Mouse (Mus musculus): ENCODE measurements at regions not wholly inside any gene's neighbourhood (a gene's known extent, or its start where the extent isn't known, plus 50 kb on each side); places are given as distances from the start of the nearest gene placed in this dataset.
"Not testable (repeated sequence)": the region's sequence is repeated elsewhere in the genome, so short reads cannot be mapped to it uniquely, and the experiment has no call there.

DNA sequence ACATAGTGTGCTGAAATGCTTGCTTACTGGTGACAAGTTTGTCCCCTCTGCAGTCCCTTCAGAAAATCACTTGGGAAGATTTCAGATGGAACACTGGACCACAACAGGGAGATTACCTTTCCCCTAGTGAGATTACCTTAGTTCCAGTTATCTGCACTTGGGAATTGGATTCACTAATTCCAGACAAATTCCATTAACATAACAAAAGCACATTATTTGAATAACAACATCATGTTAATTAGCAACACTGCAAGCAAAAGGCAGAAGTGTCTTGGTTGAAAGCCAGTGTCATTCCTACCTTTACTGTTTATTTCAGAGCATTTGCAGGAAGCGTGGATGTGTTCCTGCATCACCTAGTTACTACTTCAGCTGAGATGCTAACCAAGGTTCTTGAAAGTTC is 355.6 kb downstream of the Impad1 start:
- no peaks in the 10 kb centered on the region for H3K27me3 ChIP-seq (ENCODE audit: control insufficient read depth, insufficient read depth, low read depth, low read length)
- 43% methylated on average over 1 of the region's 1 CpGs for WGBS (ENCODE audit: insufficient replicate concordance)
- no peak overlapping the region for H3K27ac ChIP-seq (ENCODE audit: low read length)
- no peaks in the 10 kb centered on the region for H3K36me3 ChIP-seq (ENCODE audit: control insufficient read depth, insufficient read depth)
- no peak overlapping the region for H3K4me3 ChIP-seq (ENCODE audit: low read depth, low read length)
- no peak for ATAC-seq (ENCODE audit: low read depth)
- H3K9me3 ChIP-seq (replicated peaks; ENCODE audit: control insufficient read depth, low read length), result no peaks in the 10 kb centered on the region
- no peaks in the 10 kb centered on the region for H3K4me1 ChIP-seq (ENCODE audit: control insufficient read depth, low read depth, low read length)
- H3K4me2 ChIP-seq (ENCODE audit: low read depth, low read length), result no peak overlapping the region
- no peak overlapping the region for H3K9ac ChIP-seq (ENCODE audit: low read depth, low read length)

DNA sequence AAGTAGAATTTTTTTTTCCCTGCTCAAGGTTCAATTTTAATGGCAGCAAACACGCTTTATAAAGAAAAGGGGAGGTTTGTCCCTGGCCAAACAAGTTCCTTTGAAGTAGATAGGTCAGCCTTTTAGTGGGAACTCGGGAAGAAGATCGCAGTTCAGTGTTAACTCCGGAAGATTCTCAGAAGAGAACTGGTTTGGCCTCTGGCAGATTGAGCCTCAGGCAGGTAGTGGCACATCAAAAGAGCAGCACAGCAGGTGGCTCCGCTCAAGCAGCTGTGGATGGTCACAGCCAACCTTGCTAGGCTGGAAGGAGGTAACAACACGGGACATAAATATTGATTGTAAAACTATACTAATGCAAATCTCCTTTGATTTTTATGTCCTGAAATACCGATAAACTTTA is 347.2 kb upstream of the Sdr16c6 start:
- H3K27me3 ChIP-seq (ENCODE audit: control insufficient read depth, insufficient read depth, low read depth, low read length); H3K9me3 ChIP-seq (replicated peaks; ENCODE audit: control insufficient read depth, low read length); H3K27ac ChIP-seq (ENCODE audit: low read length); ATAC-seq (ENCODE audit: low read depth); H3K4me2 ChIP-seq (ENCODE audit: low read depth, low read length); H3K9ac ChIP-seq (ENCODE audit: low read depth, low read length); H3K36me3 ChIP-seq (ENCODE audit: control insufficient read depth, insufficient read depth); H3K4me3 ChIP-seq (ENCODE audit: low read depth, low read length); H3K4me1 ChIP-seq (ENCODE audit: control insufficient read depth, low read depth, low read length): not testable (repeated sequence)
- WGBS (ENCODE audit: insufficient replicate concordance), result 34% methylated on average over 7 of the region's 7 CpGs

DNA sequence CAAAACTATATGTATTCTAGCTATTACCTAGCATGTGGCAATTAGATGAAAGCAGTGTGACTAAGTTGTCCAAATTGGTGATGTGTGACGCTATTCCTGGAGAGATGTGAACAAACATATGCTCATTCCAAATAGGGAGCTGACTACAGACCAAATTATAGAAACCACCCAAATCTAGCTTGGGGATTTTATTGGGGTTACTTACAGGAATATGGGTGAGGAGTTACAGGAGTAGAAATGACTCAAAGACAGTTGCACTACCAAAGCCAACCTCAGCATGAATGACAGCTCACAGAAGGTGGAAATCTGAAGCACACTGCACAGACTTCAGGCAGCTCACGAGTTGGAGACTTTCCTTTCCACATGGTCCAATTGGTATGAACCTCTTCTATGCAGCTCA is 326.5 kb upstream of the Sdr16c6 start:
- no peak overlapping the region for H3K27ac ChIP-seq (ENCODE audit: low read length)
- H3K9me3 ChIP-seq (replicated peaks; ENCODE audit: control insufficient read depth, low read length), result no peaks in the 10 kb centered on the region
- no peaks in the 10 kb centered on the region for H3K27me3 ChIP-seq (ENCODE audit: control insufficient read depth, insufficient read depth, low read depth, low read length)
- H3K4me3 ChIP-seq (ENCODE audit: low read depth, low read length), result no peak overlapping the region
- H3K4me1 ChIP-seq (ENCODE audit: control insufficient read depth, low read depth, low read length), result no peaks in the 10 kb centered on the region
- H3K36me3 ChIP-seq (ENCODE audit: control insufficient read depth, insufficient read depth), result no peaks in the 10 kb centered on the region
- ATAC-seq (ENCODE audit: low read depth), result no peak
- WGBS (ENCODE audit: insufficient replicate concordance), result 50% methylated on average over 2 of the region's 2 CpGs
- H3K9ac ChIP-seq (ENCODE audit: low read depth, low read length), result no peak overlapping the region
- no peak overlapping the region for H3K4me2 ChIP-seq (ENCODE audit: low read depth, low read length)

DNA sequence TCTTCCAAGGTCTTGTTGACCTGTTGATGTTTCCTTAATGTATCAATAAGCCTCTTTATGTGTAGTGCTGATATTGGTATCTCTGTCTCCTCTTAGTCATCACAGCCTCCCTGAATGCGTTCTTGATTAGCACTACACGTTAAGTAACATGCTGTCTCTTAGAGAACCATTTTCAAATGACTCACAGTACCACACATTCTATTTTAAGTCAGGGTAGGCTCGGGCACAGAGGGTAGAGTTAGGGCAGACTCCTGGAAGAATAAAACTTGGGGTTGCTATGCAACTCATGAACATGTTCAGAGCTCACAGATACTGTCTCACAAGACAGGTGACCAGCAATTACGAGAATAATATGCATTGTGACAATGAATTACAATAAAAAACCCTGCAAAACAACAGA is 320.1 kb upstream of the Sdr16c6 start:
- H3K9ac ChIP-seq (ENCODE audit: low read depth, low read length), result no peak overlapping the region
- 44% methylated on average over 4 of the region's 4 CpGs for WGBS (ENCODE audit: insufficient replicate concordance)
- H3K4me1 ChIP-seq (ENCODE audit: control insufficient read depth, low read depth, low read length), result no peaks in the 10 kb centered on the region
- no peaks in the 10 kb centered on the region for H3K36me3 ChIP-seq (ENCODE audit: control insufficient read depth, insufficient read depth)
- ATAC-seq (ENCODE audit: low read depth), result no peak
- no peaks in the 10 kb centered on the region for H3K9me3 ChIP-seq (replicated peaks; ENCODE audit: control insufficient read depth, low read length)
- no peaks in the 10 kb centered on the region for H3K27me3 ChIP-seq (ENCODE audit: control insufficient read depth, insufficient read depth, low read depth, low read length)
- no peak overlapping the region for H3K4me3 ChIP-seq (ENCODE audit: low read depth, low read length)
- H3K27ac ChIP-seq (ENCODE audit: low read length), result no peak overlapping the region
- H3K4me2 ChIP-seq (ENCODE audit: low read depth, low read length), result no peak overlapping the region

DNA sequence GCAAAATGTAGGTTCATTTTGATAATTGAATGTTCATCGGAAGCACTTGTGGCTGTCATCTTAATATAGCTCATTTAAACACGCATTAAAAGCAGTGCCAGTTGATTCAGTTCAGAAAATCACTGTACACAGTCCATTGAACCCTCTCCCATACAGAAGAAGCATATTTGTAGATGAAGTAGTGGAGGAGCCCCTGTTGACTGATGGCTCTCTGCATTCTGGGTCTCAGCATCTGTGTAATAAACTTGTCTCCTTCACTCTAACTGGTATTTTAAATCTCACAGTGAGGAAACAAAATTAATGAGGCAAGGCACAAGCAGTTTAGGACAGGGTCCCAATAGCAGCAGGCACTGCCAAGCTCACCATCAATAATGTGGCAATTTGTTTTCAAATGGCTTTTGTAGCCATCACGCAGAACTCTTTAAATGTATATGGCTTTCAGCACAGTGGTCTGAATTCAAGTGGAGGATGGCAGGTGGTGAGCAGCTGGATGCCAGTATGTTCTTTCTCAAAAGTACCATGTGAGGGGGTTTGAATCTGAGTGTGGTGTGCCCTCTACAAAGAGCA is 302.8 kb upstream of the Sdr16c6 start:
- no peak for ATAC-seq (ENCODE audit: low read depth)
- Histone ChIP-seq H3K4me3 (ENCODE audit: low read depth, low read length) (no peak overlapping the region), H3K9ac (ENCODE audit: low read depth, low read length) (no peak overlapping the region), H3K27me3 (ENCODE audit: control insufficient read depth, insufficient read depth, low read depth, low read length) (no peaks in the 10 kb centered on the region), H3K36me3 (ENCODE audit: control insufficient read depth, insufficient read depth) (no peaks in the 10 kb centered on the region), H3K9me3 (replicated peaks; ENCODE audit: control insufficient read depth, low read length) (no peaks in the 10 kb centered on the region), H3K4me2 (ENCODE audit: low read depth, low read length) (no peak overlapping the region), H3K27ac (ENCODE audit: low read length) (no peak overlapping the region), H3K4me1 (ENCODE audit: control insufficient read depth, low read depth, low read length) (no peaks in the 10 kb centered on the region)
- 60% methylated on average over 3 of the region's 3 CpGs for WGBS (ENCODE audit: insufficient replicate concordance)

DNA sequence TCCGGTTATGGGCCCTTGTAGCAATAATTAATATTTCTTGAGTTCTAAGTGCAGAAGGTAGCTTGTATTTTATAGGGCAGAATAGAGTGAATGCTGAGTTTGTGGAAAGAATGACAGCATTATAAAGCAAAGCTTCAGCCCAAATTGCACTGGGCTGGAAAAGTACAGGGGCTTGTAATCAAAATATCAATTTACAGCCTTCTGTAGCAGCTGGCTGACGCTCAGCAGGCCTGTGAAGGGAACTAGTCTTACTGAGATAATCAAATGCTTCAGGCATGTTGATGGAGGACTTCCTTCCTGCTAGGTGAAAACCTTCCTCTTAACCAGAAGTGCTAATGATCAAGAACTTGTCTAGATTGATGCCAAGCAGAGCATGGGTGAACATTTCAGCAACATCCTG is 257.9 kb upstream of the Sdr16c6 start:
- ATAC-seq (ENCODE audit: low read depth), result no peak
- no peaks in the 10 kb centered on the region for H3K27me3 ChIP-seq (ENCODE audit: control insufficient read depth, insufficient read depth, low read depth, low read length)
- no peak overlapping the region for H3K4me3 ChIP-seq (ENCODE audit: low read depth, low read length)
- 44% methylated on average over 2 of the region's 2 CpGs for WGBS (ENCODE audit: insufficient replicate concordance)
- H3K4me1 ChIP-seq (ENCODE audit: control insufficient read depth, low read depth, low read length), result no peaks in the 10 kb centered on the region
- no peaks in the 10 kb centered on the region for H3K9me3 ChIP-seq (replicated peaks; ENCODE audit: control insufficient read depth, low read length)
- H3K9ac ChIP-seq (ENCODE audit: low read depth, low read length), result no peak overlapping the region
- no peak overlapping the region for H3K4me2 ChIP-seq (ENCODE audit: low read depth, low read length)
- no peak overlapping the region for H3K27ac ChIP-seq (ENCODE audit: low read length)
- no peaks in the 10 kb centered on the region for H3K36me3 ChIP-seq (ENCODE audit: control insufficient read depth, insufficient read depth)

DNA sequence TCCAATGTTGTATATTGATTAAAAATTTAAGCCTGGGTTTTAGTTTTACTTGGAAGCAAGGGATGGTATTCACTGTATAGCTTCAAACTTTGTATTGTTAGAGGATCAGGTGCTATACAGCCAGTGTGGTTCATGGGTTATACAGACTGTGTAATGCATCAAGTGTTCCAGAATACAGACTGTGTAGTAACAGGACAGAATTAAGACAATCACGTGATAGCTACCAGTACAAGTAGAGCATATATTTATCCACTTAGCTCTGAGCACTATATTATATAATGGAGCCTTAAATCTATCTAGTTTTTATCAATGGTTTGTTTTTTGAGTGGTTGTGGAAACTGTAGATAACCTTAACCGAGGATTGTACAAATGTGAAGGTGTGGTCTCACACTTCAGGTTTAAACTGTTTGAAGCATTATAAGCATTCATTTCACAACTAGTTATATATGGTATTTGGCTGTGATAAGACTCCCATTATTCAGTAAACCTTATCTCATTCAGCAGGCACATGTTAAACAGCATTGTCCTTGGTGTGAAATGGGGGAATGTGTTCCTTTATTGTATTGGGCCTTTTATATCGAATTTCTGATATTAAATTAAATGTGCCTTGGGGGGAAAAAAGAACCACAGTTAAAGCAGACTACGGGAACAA is 256.3 kb upstream of the Sdr16c6 start:
- no peak overlapping the region for H3K9ac ChIP-seq (ENCODE audit: low read depth, low read length)
- no peaks in the 10 kb centered on the region for H3K27me3 ChIP-seq (ENCODE audit: control insufficient read depth, insufficient read depth, low read depth, low read length)
- no peaks in the 10 kb centered on the region for H3K36me3 ChIP-seq (ENCODE audit: control insufficient read depth, insufficient read depth)
- H3K4me1 ChIP-seq (ENCODE audit: control insufficient read depth, low read depth, low read length), result no peaks in the 10 kb centered on the region
- H3K9me3 ChIP-seq (replicated peaks; ENCODE audit: control insufficient read depth, low read length), result no peaks in the 10 kb centered on the region
- no peak overlapping the region for H3K4me3 ChIP-seq (ENCODE audit: low read depth, low read length)
- ATAC-seq (ENCODE audit: low read depth), result 0 out of 2 replicates have a peak, but pooled peaks have one; percentile 9
- no peak overlapping the region for H3K4me2 ChIP-seq (ENCODE audit: low read depth, low read length)
- H3K27ac ChIP-seq (ENCODE audit: low read length), result no peak overlapping the region
- 35% methylated on average over 4 of the region's 4 CpGs for WGBS (ENCODE audit: insufficient replicate concordance)

DNA sequence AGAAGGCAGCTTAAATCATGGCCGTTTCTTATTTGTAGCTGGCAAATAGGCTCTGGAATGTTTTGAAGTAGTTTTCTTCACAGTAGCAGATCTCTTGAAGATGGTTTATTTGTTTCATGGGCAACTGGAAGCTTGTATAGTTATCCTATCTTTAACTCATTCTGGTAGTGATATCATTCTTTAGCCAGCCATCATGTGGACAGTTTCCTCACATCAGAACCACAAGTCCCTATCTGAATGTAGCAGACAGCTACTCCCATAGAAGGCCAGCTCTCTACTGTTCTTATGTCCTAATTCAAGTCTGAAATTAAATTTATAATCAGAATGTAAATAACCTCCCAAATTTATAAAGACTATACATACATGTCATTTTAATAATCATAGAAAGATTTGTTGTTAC is 253.8 kb upstream of the Sdr16c6 start:
- H3K27ac ChIP-seq (ENCODE audit: low read length), result no peak overlapping the region
- 76% methylated on average over 1 of the region's 1 CpGs for WGBS (ENCODE audit: insufficient replicate concordance)
- H3K27me3 ChIP-seq (ENCODE audit: control insufficient read depth, insufficient read depth, low read depth, low read length), result no peaks in the 10 kb centered on the region
- H3K36me3 ChIP-seq (ENCODE audit: control insufficient read depth, insufficient read depth), result no peaks in the 10 kb centered on the region
- no peak overlapping the region for H3K9ac ChIP-seq (ENCODE audit: low read depth, low read length)
- H3K4me3 ChIP-seq (ENCODE audit: low read depth, low read length), result no peak overlapping the region
- H3K9me3 ChIP-seq (replicated peaks; ENCODE audit: control insufficient read depth, low read length), result no peaks in the 10 kb centered on the region
- H3K4me2 ChIP-seq (ENCODE audit: low read depth, low read length), result no peak overlapping the region
- H3K4me1 ChIP-seq (ENCODE audit: control insufficient read depth, low read depth, low read length), result no peaks in the 10 kb centered on the region
- ATAC-seq (ENCODE audit: low read depth), result no peak

DNA sequence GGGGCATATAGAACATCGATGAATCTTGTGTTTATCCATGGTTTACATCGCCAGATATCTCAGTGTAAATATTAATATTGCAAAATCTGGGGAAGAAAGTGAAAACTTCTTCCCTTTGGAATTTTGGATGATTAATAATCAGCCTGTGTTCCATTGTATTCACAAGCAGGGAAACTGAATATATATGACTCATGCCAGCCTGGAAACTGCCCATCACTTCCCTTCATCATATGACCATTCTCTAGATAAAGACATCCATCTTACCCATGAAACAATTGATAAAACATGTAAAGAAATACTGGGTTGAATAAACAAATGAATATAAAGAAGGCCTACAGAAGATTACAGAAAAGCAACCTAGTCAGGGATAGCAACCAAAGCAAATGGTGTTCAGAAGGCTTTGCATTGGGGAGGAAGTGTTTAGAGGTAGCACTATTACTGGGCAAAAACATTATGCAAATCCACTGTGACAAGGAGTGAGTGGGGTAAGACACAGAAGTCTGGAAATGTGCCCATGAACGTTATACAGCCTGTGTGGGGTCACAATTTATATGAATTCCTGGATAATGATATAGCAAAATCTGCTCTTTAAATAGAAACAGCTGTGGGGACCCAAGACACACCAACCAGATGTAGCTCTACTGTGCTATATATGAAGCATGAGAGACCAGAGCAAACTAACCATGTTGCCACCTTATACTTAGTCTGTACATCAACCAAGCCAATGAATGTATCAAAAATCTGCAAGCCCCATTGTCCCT is 238.5 kb upstream of the Sdr16c6 start:
- Histone ChIP-seq H3K9ac (ENCODE audit: low read depth, low read length) (no peak overlapping the region), H3K4me1 (ENCODE audit: control insufficient read depth, low read depth, low read length) (no peaks in the 10 kb centered on the region), H3K4me3 (ENCODE audit: low read depth, low read length) (no peak overlapping the region), H3K36me3 (ENCODE audit: control insufficient read depth, insufficient read depth) (no peaks in the 10 kb centered on the region), H3K27ac (ENCODE audit: low read length) (no peak overlapping the region), H3K4me2 (ENCODE audit: low read depth, low read length) (no peak overlapping the region), H3K27me3 (ENCODE audit: control insufficient read depth, insufficient read depth, low read depth, low read length) (no peaks in the 10 kb centered on the region), H3K9me3 (replicated peaks; ENCODE audit: control insufficient read depth, low read length) (no peaks in the 10 kb centered on the region)
- ATAC-seq (ENCODE audit: low read depth), result no peak
- 47% methylated on average over 3 of the region's 3 CpGs for WGBS (ENCODE audit: insufficient replicate concordance)

All from liver, embryonic 16.5 days (tissue).